Mouse (Mus musculus): ENCODE measurements around the gene Tcl1b4. TPM values are rescaled to one million over a fixed set of nuclear protein-coding genes. Genes with fewer than 3 reads are reported as not detected.
A peak's percentile ranks its signal among the peaks of the same experiment; 100 is the strongest.

Gene Tcl1b4
- polyA plus RNA-seq, 1 experiment from 2014 or later, result not detected

GRCm38 (mm10) chr12:105224621-105225320 is 23.0 kb downstream of the Tcl1b4 start:
- Histone ChIP-seq H3K4me1 (ENCODE audit: control insufficient read depth, insufficient read depth, low read length) (no peaks in the 10 kb centered on the region), H3K36me3 (ENCODE audit: control insufficient read depth, insufficient read depth, low read length) (no peaks in the 10 kb centered on the region), H3K9ac (ENCODE audit: low read depth, low read length) (no peak overlapping the region), H3K4me2 (ENCODE audit: low read length) (no peak overlapping the region), H3K27ac (ENCODE audit: low read length) (no peak overlapping the region), H3K4me3 (ENCODE audit: low read depth, low read length) (no peak overlapping the region), H3K9me3 (replicated peaks; ENCODE audit: control insufficient read depth, low read length, poor library complexity, severe bottlenecking) (no peaks in the 10 kb centered on the region; the same call in 1 of the 2 replicates), H3K27me3 (ENCODE audit: control insufficient read depth, insufficient read depth, low read depth, low read length) (no peaks in the 10 kb centered on the region)
- no peak for ATAC-seq
- 40% methylated on average over 16 of the region's 16 CpGs for WGBS

GRCm38 (mm10) chr12:105234362-105234761 is 32.6 kb downstream of the Tcl1b4 start:
- no peaks in the 10 kb centered on the region for H3K27me3 ChIP-seq (ENCODE audit: control insufficient read depth, insufficient read depth, low read depth, low read length)
- H3K4me2 ChIP-seq (ENCODE audit: low read length), result peak overlapping the region; percentile 21
- H3K4me1 ChIP-seq (ENCODE audit: control insufficient read depth, insufficient read depth, low read length), result no peaks in the 10 kb centered on the region; the same call in none of the 2 replicates
- WGBS, result 36% methylated on average over 11 of the region's 11 CpGs
- peak overlapping the region; percentile 27; the same call in 1 of the 2 replicates for H3K9ac ChIP-seq (ENCODE audit: low read depth, low read length)
- H3K36me3 ChIP-seq (ENCODE audit: control insufficient read depth, insufficient read depth, low read length), result no peaks in the 10 kb centered on the region
- H3K27ac ChIP-seq (ENCODE audit: low read length), result peak overlapping the region; percentile 1
- peak; percentile 42; the same call in 1 of the 2 replicates for ATAC-seq
- no peaks in the 10 kb centered on the region for H3K9me3 ChIP-seq (replicated peaks; ENCODE audit: control insufficient read depth, low read length, poor library complexity, severe bottlenecking)
- no peak overlapping the region for H3K4me3 ChIP-seq (ENCODE audit: low read depth, low read length)

- 82% methylated on average over 3 of the region's 3 CpGs for WGBS
- no peak for ATAC-seq
- no peak overlapping the region for H3K4me2 ChIP-seq (ENCODE audit: low read length)
- H3K4me1 ChIP-seq (ENCODE audit: control insufficient read depth, insufficient read depth, low read length), result no peaks in the 10 kb centered on the region; the same call in none of the 2 replicates
- H3K36me3 ChIP-seq (ENCODE audit: control insufficient read depth, insufficient read depth, low read length), result no peaks in the 10 kb centered on the region
- H3K27me3 ChIP-seq (ENCODE audit: control insufficient read depth, insufficient read depth, low read depth, low read length), result no peaks in the 10 kb centered on the region
- no peaks in the 10 kb centered on the region for H3K9me3 ChIP-seq (replicated peaks; ENCODE audit: control insufficient read depth, low read length, poor library complexity, severe bottlenecking)
- H3K4me3 ChIP-seq (ENCODE audit: low read depth, low read length), result no peak overlapping the region
- no peak overlapping the region for H3K27ac ChIP-seq (ENCODE audit: low read length)
- H3K9ac ChIP-seq (ENCODE audit: low read depth, low read length), result no peak overlapping the region
These were observed 33.3 kb downstream of the Tcl1b4 start for GRCm38 (mm10) chr12:105235091-105235490.

GRCm38 (mm10) chr12:105239060-105239459 is 37.3 kb downstream of the Tcl1b4 start:
- Histone ChIP-seq H3K4me1 (ENCODE audit: control insufficient read depth, insufficient read depth, low read length) (no peaks in the 10 kb centered on the region; the same call in none of the 2 replicates), H3K4me3 (ENCODE audit: low read depth, low read length) (no peak overlapping the region), H3K9me3 (replicated peaks; ENCODE audit: control insufficient read depth, low read length, poor library complexity, severe bottlenecking) (no peaks in the 10 kb centered on the region), H3K27me3 (ENCODE audit: control insufficient read depth, insufficient read depth, low read depth, low read length) (no peaks in the 10 kb centered on the region), H3K9ac (ENCODE audit: low read depth, low read length) (no peak overlapping the region), H3K27ac (ENCODE audit: low read length) (peak overlapping the region; percentile 66), H3K4me2 (ENCODE audit: low read length) (no peak overlapping the region), H3K36me3 (ENCODE audit: control insufficient read depth, insufficient read depth, low read length) (no peaks in the 10 kb centered on the region)
- ATAC-seq, result no peak
- 44% methylated on average over 9 of the region's 9 CpGs for WGBS

GRCm38 (mm10) chr12:105248763-105249233 is 47.0 kb downstream of the Tcl1b4 start:
- WGBS, result 8% methylated on average over 9 of the region's 9 CpGs
- Histone ChIP-seq H3K4me3 (ENCODE audit: low read depth, low read length) (no peak overlapping the region), H3K27me3 (ENCODE audit: control insufficient read depth, insufficient read depth, low read depth, low read length) (no peaks in the 10 kb centered on the region), H3K9ac (ENCODE audit: low read depth, low read length) (no peak overlapping the region), H3K4me1 (ENCODE audit: control insufficient read depth, insufficient read depth, low read length) (peaks cover 18% of the 10 kb centered on the region), H3K4me2 (ENCODE audit: low read length) (peak overlapping the region; percentile 31), H3K36me3 (ENCODE audit: control insufficient read depth, insufficient read depth, low read length) (no peaks in the 10 kb centered on the region), H3K9me3 (replicated peaks; ENCODE audit: control insufficient read depth, low read length, poor library complexity, severe bottlenecking) (no peaks in the 10 kb centered on the region), H3K27ac (ENCODE audit: low read length) (peak overlapping the region; percentile 25; the same call in 1 of the 2 replicates)
- 0 out of 2 replicates have a peak, but pooled peaks have one; percentile 52 for ATAC-seq

GRCm38 (mm10) chr12:105253796-105254195 is 52.0 kb downstream of the Tcl1b4 start:
- WGBS, result 89% methylated on average over 3 of the region's 3 CpGs
- Histone ChIP-seq H3K27ac (ENCODE audit: low read length) (no peak overlapping the region), H3K4me3 (ENCODE audit: low read depth, low read length) (no peak overlapping the region), H3K9ac (ENCODE audit: low read depth, low read length) (no peak overlapping the region), H3K9me3 (replicated peaks; ENCODE audit: control insufficient read depth, low read length, poor library complexity, severe bottlenecking) (no peaks in the 10 kb centered on the region), H3K36me3 (ENCODE audit: control insufficient read depth, insufficient read depth, low read length) (no peaks in the 10 kb centered on the region), H3K4me2 (ENCODE audit: low read length) (no peak overlapping the region), H3K4me1 (ENCODE audit: control insufficient read depth, insufficient read depth, low read length) (peaks cover 11% of the 10 kb centered on the region), H3K27me3 (ENCODE audit: control insufficient read depth, insufficient read depth, low read depth, low read length) (no peaks in the 10 kb centered on the region)
- ATAC-seq, result no peak

Other genes starting within 250 kb of the Tcl1b4 start
- 0.16 and 0.25 TPM in 2 replicates for gene Syne3, start 192.1 kb upstream of the Tcl1b4 start, polyA plus RNA-seq (2015; fragmentation: Nextera tagmentation; extraction: Ambion mirVana)
- 138 and 154 TPM in 2 replicates for gene Glrx5, start 169.3 kb upstream of the Tcl1b4 start, polyA plus RNA-seq (2015; fragmentation: Nextera tagmentation; extraction: Ambion mirVana)
- not detected in 2 replicates for gene Tcl1b2, start 55.9 kb upstream of the Tcl1b4 start, polyA plus RNA-seq (2015; fragmentation: Nextera tagmentation; extraction: Ambion mirVana)
- gene Tcl1b1, start 42.3 kb upstream of the Tcl1b4 start, polyA plus RNA-seq (2015; fragmentation: Nextera tagmentation; extraction: Ambion mirVana), result not detected in 2 replicates
- gene Tcl1b5, start 25.6 kb upstream of the Tcl1b4 start, polyA plus RNA-seq (2015; fragmentation: Nextera tagmentation; extraction: Ambion mirVana), result not detected in 2 replicates
- not detected in 2 replicates for gene Tcl1b3, start 10.9 kb upstream of the Tcl1b4 start, polyA plus RNA-seq (2015; fragmentation: Nextera tagmentation; extraction: Ambion mirVana)
- gene Tcl1, start 20.8 kb downstream of the Tcl1b4 start, polyA plus RNA-seq (2015; fragmentation: Nextera tagmentation; extraction: Ambion mirVana), result not detected in 2 replicates
- 19.7 and 23.4 TPM in 2 replicates for gene Tunar, start 131.9 kb downstream of the Tcl1b4 start, polyA plus RNA-seq (2015; fragmentation: Nextera tagmentation; extraction: Ambion mirVana)

Measured in midbrain, embryonic 16.5 days (tissue).